Mouse (Mus musculus) lung, postnatal 4 days (tissue): ENCODE results near the gene Tspo.

Experiments
- DNase-seq, 2 experiments: peaks; one replicate each; pipeline ENCODE4 v3.0.0; 2021

Gene Tspo

GRCm38 (mm10) chr15:83546029-83546428, 17.4 kb upstream of the Tspo start:
- no peak for DNase-seq

- no peak for DNase-seq
These were observed 16.2 kb upstream of the Tspo start for GRCm38 (mm10) chr15:83547144-83547543.

GRCm38 (mm10) chr15:83550137-83550536, 13.3 kb upstream of the Tspo start:
- no peak for DNase-seq

GRCm38 (mm10) chr15:83553831-83554230, 9.6 kb upstream of the Tspo start:
- DNase-seq = no peak

GRCm38 (mm10) chr15:83555161-83555974, 8.0 kb upstream of the Tspo start:
- DNase-seq = peak; percentile 90 to 93

- no peak for DNase-seq
These were observed 2.4 kb upstream of the Tspo start for GRCm38 (mm10) chr15:83560941-83561477.

GRCm38 (mm10) chr15:83562626-83563270, 644 bp upstream of the Tspo start:
- DNase-seq = peak; percentile 87 to 93

- peak; percentile 57 to 64 for DNase-seq
These were observed 662 bp downstream of the Tspo start for GRCm38 (mm10) chr15:83563857-83564651.

- DNase-seq = peak in 1 of 2 experiments; percentile 22
These were observed 2.0 kb downstream of the Tspo start for GRCm38 (mm10) chr15:83565434-83565833.

GRCm38 (mm10) chr15:83566006-83566405, 2.6 kb downstream of the Tspo start:
- no peak for DNase-seq

GRCm38 (mm10) chr15:83567728-83568127, 4.3 kb downstream of the Tspo start:
- no peak for DNase-seq

GRCm38 (mm10) chr15:83568544-83568943, 5.2 kb downstream of the Tspo start:
- no peak for DNase-seq

GRCm38 (mm10) chr15:83569682-83570081, 6.3 kb downstream of the Tspo start:
- DNase-seq = peak in 1 of 2 experiments; percentile 25

- DNase-seq = no peak
These were observed 7.2 kb downstream of the Tspo start for GRCm38 (mm10) chr15:83570641-83571040.

- DNase-seq = no peak
These were observed 8.2 kb downstream of the Tspo start for GRCm38 (mm10) chr15:83571636-83572035.

GRCm38 (mm10) chr15:83572132-83572531, 8.7 kb downstream of the Tspo start:
- DNase-seq = no peak

GRCm38 (mm10) chr15:83573606-83574005, 10.2 kb downstream of the Tspo start:
- no peak for DNase-seq

- peak; percentile 68 to 82 for DNase-seq
These were observed 11.4 kb downstream of the Tspo start for GRCm38 (mm10) chr15:83574731-83575351.

- no peak for DNase-seq
These were observed 12.2 kb downstream of the Tspo start for GRCm38 (mm10) chr15:83575543-83575942.

- no peak for DNase-seq
These were observed 13.3 kb downstream of the Tspo start for GRCm38 (mm10) chr15:83576651-83577050.

GRCm38 (mm10) chr15:83582931-83583330, 19.5 kb downstream of the Tspo start:
- no peak for DNase-seq

GRCm38 (mm10) chr15:83583419-83584156, 20.2 kb downstream of the Tspo start:
- DNase-seq = peak; percentile 53 to 76
